Mouse (Mus musculus) megakaryocyte, embryonic 14.5 days (primary cell): Measurements from ENCODE around the gene Arhgdib. TPM values are rescaled to one million over a fixed set of nuclear protein-coding genes. Genes with fewer than 3 reads are reported as not detected.

Source experiments
- H3K27me3 ChIP-seq: replicated peaks from 2 replicates; pipeline ENCODE3; 2012; ENCODE audit warnings: inconsistent platforms
- H3K36me3 ChIP-seq: replicated peaks from 2 replicates; pipeline ENCODE3; 2012; ENCODE audit warnings: low read length, inconsistent platforms, mixed read lengths
- H3K4me1 ChIP-seq: 2 replicates; pipeline ENCODE4 v1.6.1; 2012; ENCODE audit warnings: inconsistent platforms
- H3K4me3 ChIP-seq: replicated peaks from 2 replicates; pipeline ENCODE3; 2012; ENCODE audit warnings: moderate library complexity, mild to moderate bottlenecking, inconsistent platforms
- H3K9me3 ChIP-seq: 2 replicates; pipeline ENCODE4 v1.6.1; 2012; ENCODE audit warnings: inconsistent platforms
- FLI1 ChIP-seq: IDR thresholded peaks from 2 replicates; pipeline ENCODE4 v1.6.1; 2012; ENCODE audit warnings: low read length, inconsistent platforms, mixed read lengths
- GATA1 ChIP-seq: IDR thresholded peaks from 3 replicates; pipeline ENCODE4 v1.6.1; 2012; ENCODE audit warnings: mixed read lengths, low read length, inconsistent platforms, borderline replicate concordance
- polyA plus RNA-seq: library from polyadenylated mRNA; stranded (reverse); fragments of >175 nt; gene quantifications from 2 replicates; pipeline ENCODE4 v1.2.3, GENCODE M21; 2012; ENCODE audit warnings: low replicate concordance; ENCODE audit not compliant: insufficient read depth

The Arhgdib gene
- polyA plus RNA-seq, 1 experiment = 310 TPM

DNA sequence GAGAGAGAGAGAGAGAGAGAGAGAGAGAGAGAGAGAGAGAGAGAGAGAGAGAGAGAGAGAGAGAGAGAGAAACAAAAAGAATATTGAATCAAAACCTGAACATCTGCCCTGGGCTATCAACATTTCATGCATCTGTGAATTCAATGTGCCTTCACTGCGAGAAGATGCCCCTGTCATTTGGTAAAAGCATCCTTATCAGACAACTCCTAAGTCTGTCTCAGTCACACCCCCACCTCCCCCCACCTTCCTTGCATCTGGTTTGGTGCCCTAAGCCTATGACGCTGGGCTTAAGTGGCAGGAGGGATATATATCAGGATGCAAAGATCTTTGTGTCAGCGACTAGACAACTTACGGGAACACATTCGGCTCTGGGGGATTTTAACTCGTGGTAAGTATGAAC, 12.5 kb upstream of the Arhgdib start:
- Histone ChIP-seq H3K36me3 (no peaks in the 10 kb centered on the region), H3K4me3 (no peak overlapping the region), H3K27me3 (no peaks in the 10 kb centered on the region), H3K9me3 (no peaks in the 10 kb centered on the region), H3K4me1 (peaks cover 30% of the 10 kb centered on the region)
- TF ChIP-seq GATA1 = no peak
- no peak for TF ChIP-seq FLI1

DNA sequence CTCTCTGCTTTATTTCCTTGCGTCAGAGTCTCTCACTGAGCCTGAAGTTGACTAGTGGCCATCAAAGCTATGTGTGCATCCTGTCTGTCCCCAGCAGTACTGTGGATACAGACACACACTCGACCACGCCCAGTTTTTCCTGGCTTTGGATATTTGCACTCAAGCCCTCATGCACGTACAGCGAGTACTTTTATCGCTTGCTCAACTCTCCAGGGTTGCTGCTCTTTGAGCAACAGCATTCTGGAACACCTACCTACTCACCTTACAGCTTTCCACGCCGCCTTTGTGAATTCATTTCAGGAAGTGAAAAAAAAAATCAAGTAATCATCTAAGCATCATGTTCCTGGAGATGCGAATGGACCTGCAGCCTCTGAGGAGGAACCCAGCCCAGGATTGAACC, 11.2 kb upstream of the Arhgdib start:
- peaks cover 32% of the 10 kb centered on the region for H3K4me1 ChIP-seq
- no peaks in the 10 kb centered on the region for H3K36me3 ChIP-seq
- TF ChIP-seq GATA1 = no peak
- no peak for TF ChIP-seq FLI1
- H3K4me3 ChIP-seq = no peak overlapping the region
- H3K9me3 ChIP-seq = no peaks in the 10 kb centered on the region
- no peaks in the 10 kb centered on the region for H3K27me3 ChIP-seq

DNA sequence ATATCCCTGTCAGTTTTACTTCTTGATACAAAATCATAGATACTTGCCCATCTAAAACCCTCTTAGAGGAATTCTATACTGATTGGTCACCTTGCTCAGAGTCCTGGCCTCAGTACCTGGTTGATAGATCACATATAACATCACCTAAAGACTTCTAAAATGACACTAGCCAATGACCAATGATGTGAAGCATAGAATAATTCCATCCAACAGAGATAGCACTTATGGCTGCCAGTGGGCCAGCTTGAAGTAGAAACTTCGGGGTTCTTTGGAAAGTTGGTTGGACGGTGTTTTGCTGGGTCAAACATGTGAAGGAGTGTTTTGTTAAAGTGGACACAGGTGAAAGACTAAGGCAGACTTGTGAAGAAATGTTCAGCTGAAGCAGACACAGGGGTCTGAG, 8.5 kb upstream of the Arhgdib start:
- no peaks in the 10 kb centered on the region for H3K9me3 ChIP-seq
- H3K36me3 ChIP-seq = no peaks in the 10 kb centered on the region
- TF ChIP-seq FLI1 = no peak
- no peak for TF ChIP-seq GATA1
- peaks cover 32% of the 10 kb centered on the region for H3K4me1 ChIP-seq
- H3K27me3 ChIP-seq = no peaks in the 10 kb centered on the region
- no peak overlapping the region for H3K4me3 ChIP-seq

DNA sequence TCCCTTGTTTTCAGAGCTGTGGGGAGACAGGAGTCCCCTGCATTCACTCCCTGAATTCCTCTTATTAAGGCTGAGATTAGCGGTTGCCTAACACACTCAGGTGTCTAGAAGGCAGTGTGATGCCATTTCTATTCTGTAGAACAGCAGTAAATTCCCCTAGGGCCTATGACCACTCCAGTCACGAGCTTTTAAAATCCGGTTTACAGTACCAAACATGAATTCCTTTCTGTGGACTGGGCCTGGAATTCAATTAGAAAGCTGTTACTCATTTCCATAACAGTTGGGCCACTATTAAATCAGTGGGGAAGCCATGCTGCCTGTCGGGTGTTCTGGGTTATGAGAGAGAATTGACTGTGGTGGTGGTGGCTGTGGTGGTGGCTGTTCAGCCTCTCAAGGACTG, 6.0 kb upstream of the Arhgdib start:
- Histone ChIP-seq H3K4me3 (no peak overlapping the region), H3K27me3 (no peaks in the 10 kb centered on the region), H3K4me1 (peaks cover 37% of the 10 kb centered on the region), H3K9me3 (no peaks in the 10 kb centered on the region), H3K36me3 (no peaks in the 10 kb centered on the region)
- TF ChIP-seq FLI1 = no peak
- no peak for TF ChIP-seq GATA1

DNA sequence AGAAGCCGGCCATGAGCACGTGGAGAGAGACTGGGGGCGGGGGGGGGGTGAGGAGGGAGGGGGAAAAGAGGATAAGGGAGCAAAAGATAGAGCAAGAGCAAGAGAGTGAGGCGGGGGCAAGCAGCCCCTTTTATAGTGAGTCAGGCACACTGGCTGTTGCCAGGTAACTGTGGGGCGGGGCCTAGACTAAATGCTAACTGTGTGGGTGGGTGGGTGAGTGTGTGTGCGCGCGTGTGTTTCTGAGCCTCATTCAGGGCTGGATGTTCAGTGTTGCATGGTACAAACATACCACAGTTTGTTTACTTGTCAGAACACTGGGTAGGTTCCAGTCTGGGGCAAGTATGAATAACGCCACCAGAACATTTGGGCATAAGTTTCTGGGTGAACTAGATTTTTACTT, 5.2 kb upstream of the Arhgdib start:
- Histone ChIP-seq H3K27me3 (no peaks in the 10 kb centered on the region), H3K9me3 (no peaks in the 10 kb centered on the region), H3K4me3 (no peak overlapping the region), H3K36me3 (no peaks in the 10 kb centered on the region), H3K4me1 (peaks cover 35% of the 10 kb centered on the region)
- TF ChIP-seq GATA1 (no peak), FLI1 (no peak)

DNA sequence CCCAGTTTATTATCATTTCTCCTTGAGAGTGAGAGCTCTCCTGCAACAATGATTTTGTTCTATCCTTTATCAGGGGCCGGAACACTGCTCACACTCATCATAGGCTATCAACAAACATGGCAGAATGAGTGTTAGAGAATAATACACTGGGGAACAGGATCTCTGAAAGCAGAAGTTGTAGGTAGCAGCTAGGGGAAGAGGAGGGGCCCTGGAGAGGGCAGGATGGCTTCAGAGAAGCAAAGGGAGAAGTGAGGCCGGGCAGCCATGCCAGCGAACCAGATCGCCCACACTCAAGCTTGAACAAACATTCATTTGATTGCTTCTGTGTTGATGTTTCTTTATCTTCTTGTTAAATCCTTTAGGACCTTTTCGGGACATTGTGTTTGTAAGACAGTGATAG, 4.5 kb upstream of the Arhgdib start:
- H3K4me3 ChIP-seq = no peak overlapping the region
- H3K9me3 ChIP-seq = no peaks in the 10 kb centered on the region
- no peaks in the 10 kb centered on the region for H3K36me3 ChIP-seq
- no peaks in the 10 kb centered on the region for H3K27me3 ChIP-seq
- TF ChIP-seq GATA1 = no peak
- no peak for TF ChIP-seq FLI1
- peaks cover 42% of the 10 kb centered on the region for H3K4me1 ChIP-seq

DNA sequence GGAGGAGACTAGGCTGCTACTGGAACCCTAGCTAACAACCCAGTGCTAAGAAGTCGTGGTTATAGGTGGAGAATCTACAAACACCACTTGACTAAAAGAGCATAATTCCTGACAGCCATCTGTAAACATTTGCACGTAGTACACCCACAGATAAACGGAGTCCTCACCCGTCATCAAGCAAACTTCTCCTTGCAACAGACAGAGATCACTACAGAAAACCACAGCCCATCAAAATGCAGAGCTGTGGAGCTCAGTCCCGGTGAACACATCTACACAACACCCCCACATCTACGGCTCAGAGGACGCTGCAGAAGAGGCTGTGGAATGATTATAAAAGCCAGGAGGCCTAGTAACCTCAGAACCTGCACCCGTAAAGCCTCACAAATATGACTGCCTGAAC, 2.8 kb upstream of the Arhgdib start:
- no peak for TF ChIP-seq GATA1
- TF ChIP-seq FLI1 = no peak
- Histone ChIP-seq H3K27me3 (no peaks in the 10 kb centered on the region), H3K9me3 (no peaks in the 10 kb centered on the region), H3K36me3 (peaks cover 5% of the 10 kb centered on the region), H3K4me1 (peaks cover 57% of the 10 kb centered on the region), H3K4me3 (no peak overlapping the region)

DNA sequence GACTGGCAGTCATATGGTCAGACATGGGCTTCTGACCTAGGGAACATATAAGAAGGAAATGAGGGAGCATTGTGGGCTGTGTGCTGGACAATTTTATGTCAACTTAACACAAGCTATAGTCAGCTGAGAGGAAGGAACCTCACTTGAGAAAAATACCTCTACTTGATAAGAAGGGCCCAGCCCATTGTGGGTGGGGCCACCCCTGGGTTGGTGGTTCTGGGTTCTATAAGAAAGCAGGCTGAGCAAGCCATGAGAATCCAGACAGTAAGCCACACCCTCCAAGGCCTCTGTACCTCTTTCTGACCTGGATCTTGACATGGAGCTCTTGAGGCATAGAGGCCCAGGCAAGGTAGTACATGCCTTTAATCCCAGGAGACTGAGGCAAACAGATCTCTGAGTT, 1.7 kb upstream of the Arhgdib start:
- peaks cover 8% of the 10 kb centered on the region for H3K36me3 ChIP-seq
- no peaks in the 10 kb centered on the region for H3K27me3 ChIP-seq
- H3K4me3 ChIP-seq = peak overlapping the region; percentile 83
- H3K9me3 ChIP-seq = no peaks in the 10 kb centered on the region
- H3K4me1 ChIP-seq = peaks cover 60% of the 10 kb centered on the region
- no peak for TF ChIP-seq FLI1
- no peak for TF ChIP-seq GATA1

DNA sequence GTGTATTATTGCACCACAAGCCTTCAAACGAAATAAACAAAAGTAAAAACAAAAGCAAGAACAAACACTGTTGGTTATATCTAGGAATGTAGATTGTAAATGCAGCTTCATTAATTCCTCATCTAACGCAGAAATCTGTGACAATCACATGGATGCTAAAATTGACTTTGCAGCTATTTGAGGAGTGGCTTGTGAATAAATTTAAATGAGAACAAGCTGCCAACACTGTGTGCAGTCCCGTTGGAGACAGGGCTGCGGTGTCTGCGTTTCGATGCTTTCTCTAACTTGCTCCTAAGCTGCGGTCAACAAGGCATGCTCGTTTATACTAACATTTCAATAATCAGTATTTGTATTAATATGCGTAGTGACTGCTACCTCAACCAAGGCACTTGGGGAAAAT, 581 bp upstream of the Arhgdib start:
- H3K27me3 ChIP-seq = no peaks in the 10 kb centered on the region
- H3K4me1 ChIP-seq = peaks cover 66% of the 10 kb centered on the region
- no peak for TF ChIP-seq FLI1
- no peak for TF ChIP-seq GATA1
- H3K4me3 ChIP-seq = peak overlapping the region; percentile 29
- H3K36me3 ChIP-seq = peaks cover 17% of the 10 kb centered on the region
- H3K9me3 ChIP-seq = no peaks in the 10 kb centered on the region

DNA sequence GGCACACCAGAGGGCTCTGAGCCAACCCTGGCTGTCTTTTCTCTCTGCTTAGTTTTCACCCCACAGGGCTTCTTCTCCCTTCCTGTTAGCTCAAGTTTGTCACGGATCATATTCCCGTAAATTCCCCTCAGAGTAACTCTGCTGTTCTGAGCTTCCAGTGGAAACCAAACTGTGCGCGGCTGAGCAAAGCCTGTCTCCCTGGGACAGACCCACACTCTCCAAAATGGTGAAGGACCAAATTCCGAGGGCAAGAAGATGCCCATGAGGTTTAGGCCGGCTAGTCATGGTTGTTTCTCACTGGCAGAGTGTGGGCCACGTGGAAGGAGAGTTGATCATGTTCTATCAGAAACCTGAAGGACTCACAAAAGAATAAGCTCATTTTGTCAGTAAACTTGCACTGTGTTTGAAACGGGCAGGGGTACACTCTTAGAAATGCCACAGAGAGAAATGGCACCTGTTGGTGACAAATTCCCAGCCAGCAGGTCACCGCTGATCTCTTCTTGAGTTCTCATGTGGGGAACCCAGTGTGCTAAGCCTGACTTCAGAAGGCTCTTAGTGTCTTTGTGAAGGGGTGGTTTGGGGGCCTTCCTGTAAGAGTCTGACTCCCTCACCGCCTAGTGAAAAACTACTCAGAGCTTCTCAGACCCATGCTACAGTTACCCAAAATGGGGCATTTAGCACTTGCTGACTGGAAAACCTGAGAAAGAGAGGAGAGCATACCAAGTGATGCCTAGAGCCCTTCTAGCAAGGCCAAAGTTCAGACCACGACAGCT, 1.3 kb downstream of the Arhgdib start:
- peaks cover 36% of the 10 kb centered on the region for H3K36me3 ChIP-seq
- TF ChIP-seq FLI1 (no peak), GATA1 (no peak)
- no peaks in the 10 kb centered on the region for H3K9me3 ChIP-seq
- H3K4me3 ChIP-seq = peak overlapping the region; percentile 94
- H3K27me3 ChIP-seq = no peaks in the 10 kb centered on the region
- H3K4me1 ChIP-seq = peaks cover 79% of the 10 kb centered on the region
